Mouse (Mus musculus) kidney, adult 2 months (tissue): Measurements from ENCODE around the gene Ppp1r27. TPM values are rescaled to one million over a fixed set of nuclear protein-coding genes. Genes with fewer than 3 reads are reported as not detected.

Source experiments
- DNase-seq: peaks from one replicate; pipeline ENCODE4 v3.0.0; 2021
- H3K27ac ChIP-seq: fragments of 200-500 bp; 2 replicates; pipeline ENCODE4 v1.5.1; 2012; ENCODE audit warnings: low read depth, low read length, control low read depth, inconsistent platforms; ENCODE audit not compliant: insufficient read depth
- H3K27me3 ChIP-seq: fragments of 200-500 bp; replicated peaks from 2 replicates; pipeline ENCODE4 v1.6.1; 2012; ENCODE audit warnings: mild to moderate bottlenecking, moderate library complexity, low read length, inconsistent platforms; ENCODE audit not compliant: control insufficient read depth, insufficient read depth
- H3K36me3 ChIP-seq: fragments of 200-500 bp; 2 replicates; pipeline ENCODE4 v1.6.1; 2012; ENCODE audit warnings: mild to moderate bottlenecking, moderate library complexity, low read length, inconsistent platforms; ENCODE audit not compliant: control insufficient read depth, insufficient read depth
- H3K4me1 ChIP-seq: fragments of 200-500 bp; 2 replicates; pipeline ENCODE4 v1.6.1; 2011; ENCODE audit warnings: low read length; ENCODE audit not compliant: control insufficient read depth, insufficient read depth
- H3K4me3 ChIP-seq: fragments of 200-500 bp; 2 replicates; pipeline ENCODE4 v1.5.1; 2011; ENCODE audit warnings: mild to moderate bottlenecking, low read depth, low read length, control low read depth; ENCODE audit not compliant: insufficient read depth
- CTCF ChIP-seq: fragments of 200-500 bp; conservative IDR thresholded peaks from 2 replicates; pipeline ENCODE4 v1.5.1; 2011; ENCODE audit warnings: low read depth, mild to moderate bottlenecking, control low read depth, low read length, moderate library complexity, mixed read lengths; ENCODE audit not compliant: insufficient read depth, insufficient read length
- POLR2A ChIP-seq: fragments of 200-500 bp; IDR thresholded peaks from one replicate; pipeline ENCODE4 v1.6.1; 2011; ENCODE audit warnings: low read depth, low read length, control low read depth
- WGBS: fragments of 180-500 bp; shearing (Covaris S2); methylation state at CpG from one replicate; pipeline ENCODE4 v1.1.7; 2018; 5-methylcytosine and 5-hydroxymethylcytosine counted together
- polyA plus RNA-seq: library from polyadenylated mRNA; depleted of rRNA; stranded (reverse); fragments of >200 nt; gene quantifications from 2 replicates; pipeline ENCODE4 v1.2.3, GENCODE M21; 2012

Gene Ppp1r27
- polyA plus RNA-seq, 1 experiment, result 9.5 TPM

DNA sequence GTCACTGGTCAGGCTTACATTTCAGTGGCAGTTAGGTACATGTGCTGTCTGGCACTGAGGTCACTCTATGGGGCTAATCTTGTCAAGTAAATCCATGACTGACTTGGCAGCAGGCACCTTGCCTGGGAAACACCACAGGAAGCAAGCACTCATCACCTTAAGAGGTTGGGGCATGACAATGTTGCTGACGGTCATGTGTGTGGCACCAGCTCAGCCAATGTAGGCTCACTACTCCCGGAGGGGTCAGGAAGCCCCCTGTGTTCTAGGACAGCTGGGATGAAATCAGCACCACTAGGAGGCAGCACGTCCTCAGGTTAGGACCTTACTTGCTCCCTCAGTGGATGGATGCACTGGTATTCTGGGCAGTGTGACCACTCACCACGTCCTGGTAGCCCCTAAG, 9.0 kb downstream of the Ppp1r27 start:
- WGBS, result 56% methylated on average over 4 of the region's 4 CpGs
- Histone ChIP-seq H3K27me3 (no peaks in the 10 kb centered on the region), H3K36me3 (no peaks in the 10 kb centered on the region), H3K4me3 (no peak overlapping the region), H3K27ac (peak overlapping the region; percentile 73), H3K4me1 (peaks cover 21% of the 10 kb centered on the region)
- DNase-seq, result no peak
- TF ChIP-seq CTCF (peak; percentile 69), POLR2A (no peak)

DNA sequence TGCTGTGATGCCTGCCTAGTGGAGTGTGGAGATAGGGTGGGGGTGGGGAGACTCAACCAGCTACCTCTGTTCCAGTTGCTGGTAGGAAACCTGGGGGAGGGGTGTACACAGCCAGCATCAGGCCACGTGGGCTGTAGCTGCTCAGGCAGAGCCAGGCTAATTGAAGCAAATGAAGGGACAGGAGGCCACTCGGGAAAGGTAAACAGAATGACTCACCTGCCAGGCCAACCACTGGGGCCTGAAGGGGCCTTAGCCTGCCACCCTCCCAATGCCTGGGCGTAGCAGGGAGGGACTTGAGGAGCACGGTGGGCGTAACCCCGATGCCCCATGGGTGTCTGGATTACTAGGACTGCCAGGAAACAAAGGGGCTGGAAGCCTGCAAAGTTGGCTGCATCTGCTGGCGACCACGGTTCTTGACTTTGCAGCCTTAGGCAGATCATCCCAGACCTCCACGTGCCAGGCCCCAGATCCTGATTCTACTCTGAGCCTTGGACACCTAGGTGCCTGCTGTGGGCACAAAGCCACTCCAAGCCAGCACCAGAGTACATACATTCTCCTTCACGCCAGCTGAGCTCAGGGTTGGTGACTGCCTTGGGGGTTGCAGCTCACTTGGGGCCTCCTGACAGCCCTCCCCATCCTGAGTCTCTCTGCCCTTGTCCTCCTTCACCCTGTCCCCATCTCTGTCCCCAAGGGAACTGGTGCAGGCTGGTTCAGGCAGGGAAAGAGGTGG, 11.5 kb downstream of the Ppp1r27 start:
- DNase-seq, result peak; percentile 85
- H3K4me1 ChIP-seq, result peaks cover 21% of the 10 kb centered on the region
- TF ChIP-seq CTCF (no peak), POLR2A (no peak)
- no peaks in the 10 kb centered on the region for H3K27me3 ChIP-seq
- no peaks in the 10 kb centered on the region for H3K36me3 ChIP-seq
- H3K4me3 ChIP-seq, result no peak overlapping the region
- 17% methylated on average over 10 of the region's 10 CpGs for WGBS
- H3K27ac ChIP-seq, result peak overlapping the region; percentile 89

DNA sequence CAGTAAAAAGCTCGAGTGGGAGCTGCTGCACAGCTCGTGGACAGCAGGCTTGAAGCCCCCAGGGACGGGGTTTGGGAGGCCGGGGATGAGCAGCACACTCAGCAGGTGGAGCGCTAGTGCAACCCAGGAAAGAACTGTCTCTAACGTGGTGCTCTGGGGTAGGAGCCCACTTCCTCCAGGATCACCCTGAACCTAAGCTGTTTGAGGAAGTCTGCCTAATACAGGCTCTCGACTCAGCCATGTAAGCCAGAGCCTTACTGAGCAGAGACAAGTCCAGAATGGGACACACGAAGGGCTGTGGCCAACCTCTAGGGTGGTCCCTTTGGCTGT, 12.0 kb downstream of the Ppp1r27 start:
- no peak for TF ChIP-seq CTCF
- no peak for TF ChIP-seq POLR2A
- peak overlapping the region; percentile 89 for H3K27ac ChIP-seq
- H3K27me3 ChIP-seq, result no peaks in the 10 kb centered on the region
- no peak overlapping the region for H3K4me3 ChIP-seq
- 30% methylated on average over 8 of the region's 8 CpGs for WGBS
- H3K4me1 ChIP-seq, result peaks cover 21% of the 10 kb centered on the region
- DNase-seq, result no peak
- H3K36me3 ChIP-seq, result no peaks in the 10 kb centered on the region

DNA sequence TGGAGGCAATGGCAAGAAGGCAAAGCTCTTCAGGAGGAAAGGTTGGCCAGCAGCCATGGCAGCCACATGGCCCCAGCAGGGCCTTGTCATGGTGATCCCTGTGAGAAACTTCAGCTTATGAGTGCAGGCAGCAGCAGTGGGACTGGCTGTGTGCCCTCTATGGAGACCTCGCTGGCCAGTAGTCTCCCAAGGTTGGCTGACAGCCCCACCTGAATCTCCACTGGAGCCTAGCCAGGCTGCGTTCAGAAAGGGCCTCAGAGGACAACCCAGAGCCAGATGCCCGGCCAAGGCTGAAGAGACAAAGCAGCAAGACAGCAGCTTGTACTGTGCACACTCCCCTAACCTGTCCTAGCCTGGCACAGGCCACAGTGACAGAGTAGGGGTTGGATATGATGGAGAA, 12.4 kb downstream of the Ppp1r27 start:
- Histone ChIP-seq H3K36me3 (no peaks in the 10 kb centered on the region), H3K27ac (peak overlapping the region; percentile 89), H3K27me3 (no peaks in the 10 kb centered on the region), H3K4me1 (peaks cover 21% of the 10 kb centered on the region), H3K4me3 (no peak overlapping the region)
- no peak for TF ChIP-seq CTCF
- no peak for TF ChIP-seq POLR2A
- WGBS, result 25% methylated on average over 3 of the region's 3 CpGs
- peak; percentile 93 for DNase-seq

DNA sequence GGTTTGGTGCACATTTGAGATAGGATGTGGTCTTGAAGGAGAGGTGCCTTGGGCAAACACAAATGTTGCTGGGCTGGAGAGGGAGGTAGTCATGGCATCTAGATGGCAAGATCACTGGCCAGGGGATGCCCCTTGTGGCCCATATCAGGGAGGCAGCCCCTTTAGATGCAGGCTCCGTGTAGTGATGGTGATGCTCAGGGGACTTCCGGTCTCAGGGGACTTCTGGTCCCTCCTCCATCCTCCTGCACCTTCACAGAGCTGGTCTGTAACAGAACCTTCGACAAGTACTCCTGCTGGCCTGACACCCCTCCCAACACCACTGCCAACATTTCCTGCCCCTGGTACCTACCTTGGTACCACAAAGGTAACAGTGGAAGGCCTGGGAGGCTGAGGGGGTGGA, 15.1 kb downstream of the Ppp1r27 start:
- Histone ChIP-seq H3K27ac (no peak overlapping the region), H3K4me1 (peaks cover 22% of the 10 kb centered on the region), H3K4me3 (no peak overlapping the region), H3K36me3 (no peaks in the 10 kb centered on the region), H3K27me3 (0 out of 2 replicates have a peak, but pooled peaks cover 1% of the 10 kb centered on the region)
- WGBS, result 74% methylated on average over 3 of the region's 3 CpGs
- TF ChIP-seq CTCF, result no peak
- no peak for TF ChIP-seq POLR2A
- DNase-seq, result no peak

DNA sequence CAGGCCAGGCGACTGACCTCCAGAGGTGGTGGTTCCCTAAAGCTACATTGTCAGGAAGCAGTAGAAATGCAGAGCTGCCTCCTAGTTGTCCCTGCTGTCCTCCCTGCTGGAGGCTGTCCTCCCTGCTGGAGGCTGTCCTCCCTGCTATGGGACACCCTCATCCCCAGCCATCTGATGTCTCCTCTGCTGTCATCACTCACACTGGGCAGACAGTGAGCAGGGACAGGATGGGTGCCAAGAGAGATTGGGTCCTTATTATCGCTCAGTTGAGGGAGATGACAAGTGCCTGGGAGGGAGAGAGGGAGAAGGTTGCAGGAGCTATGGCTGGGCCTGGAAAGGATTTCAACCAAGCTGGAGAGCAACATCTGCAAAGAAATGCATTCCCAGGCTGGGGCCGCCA, 15.8 kb downstream of the Ppp1r27 start:
- 79% methylated on average over 3 of the region's 3 CpGs for WGBS
- no peaks in the 10 kb centered on the region for H3K36me3 ChIP-seq

DNA sequence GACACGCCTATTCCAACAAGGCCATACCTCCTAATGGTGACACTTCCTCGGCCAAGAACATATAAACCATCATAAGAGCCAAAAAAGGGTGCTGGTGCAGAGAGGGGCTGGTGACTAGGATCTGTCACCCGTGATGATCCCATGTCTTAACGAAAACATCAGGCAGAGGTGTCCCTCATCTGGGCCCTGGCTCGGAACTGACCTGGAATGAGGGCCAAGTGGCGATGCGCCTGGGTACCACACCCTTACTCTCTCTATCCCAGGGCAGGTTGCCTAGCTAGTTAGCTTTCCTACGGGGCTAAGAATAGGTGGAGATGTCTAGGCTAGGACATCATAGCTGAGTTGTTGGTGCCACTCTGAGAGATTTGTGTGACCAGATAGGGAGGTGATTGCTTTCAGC, 16.8 kb downstream of the Ppp1r27 start:
- TF ChIP-seq POLR2A, result no peak
- no peak for TF ChIP-seq CTCF
- no peak for DNase-seq
- Histone ChIP-seq H3K36me3 (no peaks in the 10 kb centered on the region), H3K4me1 (peaks cover 15% of the 10 kb centered on the region), H3K27me3 (0 out of 2 replicates have a peak, but pooled peaks cover 2% of the 10 kb centered on the region), H3K27ac (no peak overlapping the region), H3K4me3 (no peak overlapping the region)
- WGBS, result 87% methylated on average over 8 of the region's 8 CpGs

More for the DNA sequence above, 15.8 kb downstream of the Ppp1r27 start:
- no peak overlapping the region for H3K27ac ChIP-seq
- 0 out of 2 replicates have a peak, but pooled peaks cover 2% of the 10 kb centered on the region for H3K27me3 ChIP-seq
- H3K4me3 ChIP-seq, result no peak overlapping the region
- H3K4me1 ChIP-seq, result peaks cover 19% of the 10 kb centered on the region
- DNase-seq, result no peak
- TF ChIP-seq POLR2A (no peak), CTCF (no peak)
